Mouse (Mus musculus): ENCODE results near the gene Pigk. TPM values are rescaled to one million over a fixed set of nuclear protein-coding genes. Genes with fewer than 3 reads are reported as not detected.

Pigk gene
- polyA plus RNA-seq (2012; rRNA removed): 2.6 and 3.9 TPM in 2 replicates

DNA sequence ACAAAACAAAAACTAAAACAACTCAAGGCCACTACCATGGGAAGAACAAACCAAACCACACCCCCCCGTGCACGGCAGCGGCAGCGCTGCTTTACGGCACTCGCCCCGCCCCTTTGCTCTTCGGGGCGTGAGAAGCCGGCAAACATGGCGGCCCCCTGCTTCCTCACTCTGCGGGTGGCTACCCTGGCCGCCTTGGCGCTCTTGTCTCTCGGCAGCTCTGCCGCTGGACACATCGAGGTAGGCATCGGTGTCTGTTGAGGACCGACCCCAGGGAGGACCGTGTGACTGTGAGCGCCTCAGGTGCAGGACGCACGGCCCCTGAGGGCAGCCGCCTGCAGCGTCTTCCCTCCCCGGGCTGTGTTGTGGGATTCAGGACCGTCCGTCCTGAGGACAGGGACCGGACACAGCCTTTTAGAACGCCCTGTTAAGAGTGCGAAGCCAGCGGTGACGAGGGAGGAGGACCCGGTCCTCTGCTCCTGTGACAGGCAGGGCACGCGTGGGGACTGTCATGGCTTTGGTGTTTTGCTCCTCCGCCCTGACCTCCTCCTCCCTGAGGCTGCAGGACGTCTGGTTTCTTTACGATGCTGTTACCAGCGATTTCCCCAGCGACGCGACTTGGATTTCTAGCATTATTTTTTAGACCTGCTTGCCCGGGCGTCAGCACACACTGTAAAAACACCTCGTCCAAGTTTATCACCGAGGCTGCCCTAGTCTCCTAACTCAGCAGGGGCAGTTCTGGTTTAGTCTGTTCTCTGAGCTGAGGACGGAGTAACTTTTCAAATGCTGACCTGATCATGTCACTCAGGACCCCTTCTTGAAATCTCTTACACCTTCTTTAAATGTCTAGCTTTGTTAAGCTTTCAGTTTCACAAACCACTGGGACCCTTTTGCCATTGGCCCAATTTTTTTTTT, at the start of gene Pigk:
Gene Pigk (plus strand): TSS at position 110 of the 912 bp plus-strand sequence.

DNA sequence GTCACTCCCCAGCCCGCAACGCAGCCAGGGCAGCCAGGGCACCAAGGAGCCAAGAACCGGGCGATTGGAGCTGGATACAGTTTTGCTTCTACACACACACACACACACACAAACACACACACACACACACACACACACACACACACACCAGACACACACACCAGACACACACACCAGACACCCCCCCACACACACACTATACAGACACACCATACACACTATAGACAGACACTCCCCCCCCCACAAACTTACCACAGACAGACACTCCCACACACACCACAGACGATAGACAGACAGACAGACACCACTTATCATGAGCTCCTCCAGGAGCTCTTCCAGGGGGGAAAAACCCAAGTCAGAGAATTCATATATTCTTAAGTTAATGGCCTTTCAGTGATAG, 45.7 kb upstream of the Pigk start, which contains the start of gene Ak5:
Gene Ak5 (minus strand): TSS at position 122 of the 400 bp plus-strand sequence.

DNA sequence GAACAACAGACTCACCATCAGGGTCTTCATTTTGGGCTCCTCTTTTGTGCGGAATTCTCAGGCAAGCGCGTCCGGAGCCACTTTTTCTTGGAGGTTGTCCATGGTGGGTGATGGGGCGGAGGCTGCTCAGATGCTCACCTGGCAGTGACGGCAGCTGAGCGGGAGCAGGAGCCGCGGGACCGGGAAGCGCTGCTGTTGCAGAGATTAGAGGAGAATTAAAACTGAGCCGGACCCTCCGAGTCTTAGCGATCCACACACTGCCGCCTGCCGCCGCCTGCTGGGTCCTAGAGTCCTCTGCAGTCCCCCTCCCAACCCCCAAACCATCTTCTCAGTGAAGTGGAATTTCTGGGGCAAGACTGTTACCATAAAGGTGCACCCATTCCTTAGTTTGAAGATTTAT, 268.1 kb downstream of the Pigk start, which contains the start of gene St6galnac5:
Gene St6galnac5 (minus strand): TSS at position 259 of the 400 bp plus-strand sequence.

Other genes starting within 250 kb of the Pigk start
- 0.04 and 0.13 TPM in 2 replicates for gene Ak5, start 45.7 kb upstream of the Pigk start, polyA plus RNA-seq (2012; rRNA removed)